Mouse (Mus musculus) cortical plate, adult 2 months (tissue): Measurements from ENCODE around the gene Thbs2.

Experiments used
- CTCF ChIP-seq: fragments of 200-500 bp; IDR thresholded peaks from 2 replicates; pipeline ENCODE4 v1.5.1; 2011; ENCODE audit warnings: mild to moderate bottlenecking, control low read depth, low read length; ENCODE audit not compliant: insufficient read depth; ENCODE audit errors: extremely low read depth
- POLR2A ChIP-seq: fragments of 200-500 bp; IDR thresholded peaks from 2 replicates; pipeline ENCODE4 v1.6.1; 2011; ENCODE audit warnings: mild to moderate bottlenecking, low read length, control low read depth; ENCODE audit not compliant: insufficient read depth; ENCODE audit errors: extremely low read depth

GRCm38 (mm10) chr17:14697096-14697495 lies 3.1 kb upstream of the Thbs2 start:
- no peak for TF ChIP-seq POLR2A
- no peak for TF ChIP-seq CTCF
